Mouse (Mus musculus) liver, embryonic 14.5 days (tissue): ENCODE measurements around the gene Get4.

Experiments
- CTCF ChIP-seq: IDR thresholded peaks from 2 replicates; pipeline ENCODE4 v1.5.1; 2016; ENCODE audit warnings: antibody characterized with exemption, low read depth, control low read depth
- EP300 ChIP-seq: IDR thresholded peaks from 2 replicates; pipeline ENCODE4 v1.6.1; 2016; ENCODE audit warnings: antibody characterized with exemption, low read depth

DNA sequence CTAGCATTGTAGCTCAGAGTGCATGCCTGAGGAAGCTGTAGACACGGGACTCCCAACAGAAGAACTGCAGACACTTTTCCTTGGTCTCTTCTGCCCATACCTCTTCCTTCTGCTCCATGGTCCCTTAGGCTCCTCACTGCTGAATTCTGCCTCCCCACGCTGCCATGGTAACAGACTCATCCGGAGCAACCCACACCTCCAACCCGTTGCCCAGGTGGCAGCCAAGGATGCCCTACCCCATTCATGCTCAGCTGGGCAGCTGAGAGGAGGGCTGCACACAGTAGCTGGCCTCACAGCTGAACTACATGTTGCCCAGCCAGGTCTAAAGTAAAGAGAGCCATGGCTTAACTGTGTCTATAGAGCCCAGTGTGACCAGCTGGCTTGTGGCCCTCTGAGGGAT is 36.5 kb downstream of the Get4 start:
- TF ChIP-seq CTCF, result no peak
- TF ChIP-seq EP300, result no peak
